Mouse (Mus musculus) heart, adult 2 months (tissue): ENCODE measurements around the gene Gm8677. TPM values are rescaled to one million over a fixed set of nuclear protein-coding genes. Genes with fewer than 3 reads are reported as not detected.
"Not testable (repeated sequence)": the region's sequence is repeated elsewhere in the genome, so short reads cannot be mapped to it uniquely, and the experiment has no call there.

Source experiments
- DNase-seq, 2 experiments: peaks; one replicate each; pipeline ENCODE4 v3.0.0; 2021
- H3K27ac ChIP-seq: fragments of 200-600 bp; 2 replicates; pipeline ENCODE4 v1.8.1; 2022
- H3K27me3 ChIP-seq: fragments of 200-500 bp; 2 replicates; pipeline ENCODE4 v1.6.1; 2012; ENCODE audit warnings: mild to moderate bottlenecking, low read length, inconsistent platforms, mixed read lengths; ENCODE audit not compliant: control insufficient read depth, insufficient read depth
- H3K36me3 ChIP-seq: fragments of 200-500 bp; 2 replicates; pipeline ENCODE4 v1.6.1; 2012; ENCODE audit warnings: low read length, inconsistent platforms; ENCODE audit not compliant: control insufficient read depth, insufficient read depth
- H3K4me1 ChIP-seq: fragments of 200-500 bp; 2 replicates; pipeline ENCODE4 v1.6.1; 2011; ENCODE audit warnings: low read length; ENCODE audit not compliant: control insufficient read depth, insufficient read depth
- H3K4me3 ChIP-seq: fragments of 200-600 bp; 2 replicates; pipeline ENCODE4 v1.8.1; 2022
- H3K79me2 ChIP-seq: fragments of 200-500 bp; replicated peaks from 2 replicates; pipeline ENCODE4 v1.6.1; 2012; ENCODE audit warnings: mild to moderate bottlenecking, inconsistent platforms, low read length, moderate library complexity, mixed read lengths; ENCODE audit not compliant: control insufficient read depth, insufficient read depth
- H3K9ac ChIP-seq: fragments of 200-500 bp; 2 replicates; pipeline ENCODE4 v1.6.1; 2012; ENCODE audit warnings: low read depth, mild to moderate bottlenecking, control low read depth, inconsistent platforms, low read length, mixed read lengths
- WGBS: fragments of 180-500 bp; shearing (Covaris S2); methylation state at CpG from one replicate; pipeline ENCODE4 v1.1.7; 2018; 5-methylcytosine and 5-hydroxymethylcytosine counted together
- intact Hi-C: fragments of 180-260 bp; cut with DNase I; formaldehyde crosslinking; loops from one replicate; pipeline ENCODE4 v1.15.1; 2025
- long read RNA-seq: library from polyadenylated mRNA; stranded (forward); transcript quantifications from one replicate; pipeline ENCODE4 v2.0.0, GENCODE M21; 2021
- polyA plus RNA-seq: library from polyadenylated mRNA; depleted of rRNA; stranded (reverse); fragments of >200 nt; gene quantifications from 2 replicates; pipeline ENCODE4 v1.2.3, GENCODE M21; 2012; rRNA removed
- total RNA-seq, 2 experiments: library from RNA; stranded (reverse); gene quantifications; 2 replicates each; pipeline ENCODE4 v1.2.3; 2021

Gm8677 gene
- total RNA-seq: not detected
- polyA plus RNA-seq: not detected in 2 replicates
- long read RNA-seq: 0 reads

GRCm38 (mm10) chr7:22534787-22535186 is at the start of gene Gm8677:
Gene Gm8677, minus strand, starts transcription at chr7:22534887.
- intact Hi-C loops, DNase-seq: not testable (repeated sequence)
- WGBS: no CpG with 5 or more reads among the region's 1 CpGs

DNA sequence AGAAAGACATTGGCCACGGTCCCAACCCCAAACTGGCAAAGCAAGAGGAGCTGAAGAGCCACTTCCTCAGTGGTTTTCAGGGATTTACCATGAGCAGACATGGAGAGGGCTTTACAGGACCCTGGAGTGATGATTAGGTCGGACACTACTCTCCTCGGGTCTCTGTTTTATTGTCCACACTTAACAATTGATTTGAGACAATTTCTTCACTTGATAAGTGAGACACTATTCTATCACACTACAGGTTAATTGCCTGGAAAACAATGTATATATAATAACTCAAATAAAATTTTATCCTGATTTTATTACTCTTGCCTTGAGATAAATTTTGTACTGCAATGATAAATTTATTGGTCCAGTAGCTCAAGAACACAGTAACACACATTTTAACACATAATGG is 30.6 kb upstream of the Gm8677 start, which contains the start of gene Gm4201:
Gm4201 (minus strand) TSS at position 101 of the 400 bp plus-strand sequence.
- WGBS: no CpG with 5 or more reads among the region's 3 CpGs

More at GRCm38 (mm10) chr7:22534787-22535186, at the start of gene Gm8677:
- H3K27me3 ChIP-seq, H3K9ac ChIP-seq, H3K4me3 ChIP-seq, H3K36me3 ChIP-seq, H3K27ac ChIP-seq, H3K79me2 ChIP-seq, H3K4me1 ChIP-seq: not testable (repeated sequence)

GRCm38 (mm10) chr7:22522667-22523066 is 12.0 kb downstream of the Gm8677 start, which contains the start of gene Vmn1r152:
Gene Vmn1r152, plus strand, starts transcription at chr7:22522967.
- H3K9ac ChIP-seq, H3K36me3 ChIP-seq, H3K79me2 ChIP-seq, H3K27ac ChIP-seq, intact Hi-C loops, H3K27me3 ChIP-seq, H3K4me1 ChIP-seq, H3K4me3 ChIP-seq, DNase-seq: not testable (repeated sequence)
- no CpG with 5 or more reads among the region's 3 CpGs for WGBS

More for the DNA sequence above, 30.6 kb upstream of the Gm8677 start, which contains the start of gene Gm4201:
- H3K27ac ChIP-seq, H3K27me3 ChIP-seq, DNase-seq, H3K9ac ChIP-seq, H3K4me1 ChIP-seq, intact Hi-C loops, H3K36me3 ChIP-seq, H3K4me3 ChIP-seq, H3K79me2 ChIP-seq: not testable (repeated sequence)

DNA sequence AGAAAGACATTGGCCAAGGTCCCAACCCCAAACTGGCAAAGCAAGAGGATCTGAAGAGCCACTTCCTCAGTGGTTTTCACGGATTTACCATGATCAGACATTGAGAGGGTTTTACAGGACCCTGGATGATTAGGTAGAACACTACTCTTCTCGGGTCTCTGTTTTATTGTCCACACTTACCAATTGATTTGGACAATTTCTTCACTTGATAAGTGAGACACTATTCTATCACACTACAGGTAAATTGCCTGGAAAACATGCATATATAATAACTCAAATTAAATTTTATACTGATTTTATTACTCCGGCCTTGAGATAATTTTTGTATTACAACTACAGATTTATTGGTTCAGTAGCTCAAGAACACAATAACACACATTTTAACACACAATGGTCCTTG is 35.1 kb downstream of the Gm8677 start, which contains the start of gene Vmn1r151:
Vmn1r151 (minus strand) TSS at position 101 of the 400 bp plus-strand sequence.
- H3K27ac ChIP-seq, H3K27me3 ChIP-seq, H3K79me2 ChIP-seq, H3K9ac ChIP-seq, H3K4me1 ChIP-seq, H3K4me3 ChIP-seq, intact Hi-C loops, DNase-seq, H3K36me3 ChIP-seq: not testable (repeated sequence)
- WGBS: 41% methylated on average over 2 of the region's 3 CpGs

Other genes with a start within 250 kb of the Gm8677 start
- not detected for gene Gm4187, start 205.2 kb downstream of the Gm8677 start, total RNA-seq
- not detected in 2 replicates for gene Gm4187, start 205.2 kb downstream of the Gm8677 start, polyA plus RNA-seq
- not detected for gene Gm8660, start 163.8 kb downstream of the Gm8677 start, total RNA-seq
- gene Gm8660, start 163.8 kb downstream of the Gm8677 start, polyA plus RNA-seq: not detected in 2 replicates
- gene Vmn1r148, start 121.3 kb downstream of the Gm8677 start, total RNA-seq: not detected
- not detected in 2 replicates for gene Vmn1r148, start 121.3 kb downstream of the Gm8677 start, polyA plus RNA-seq
- gene Vmn1r149, start 96.7 kb downstream of the Gm8677 start, total RNA-seq: not detected
- not detected in 2 replicates for gene Vmn1r149, start 96.7 kb downstream of the Gm8677 start, polyA plus RNA-seq
- gene Gm10665, start 70.8 kb downstream of the Gm8677 start, total RNA-seq: not detected
- gene Gm10665, start 70.8 kb downstream of the Gm8677 start, polyA plus RNA-seq: not detected in 2 replicates
- not detected for gene Vmn1r151, start 35.2 kb downstream of the Gm8677 start, total RNA-seq
- gene Vmn1r151, start 35.2 kb downstream of the Gm8677 start, polyA plus RNA-seq: not detected in 2 replicates
- not detected for gene Vmn1r152, start 11.9 kb downstream of the Gm8677 start, total RNA-seq
- not detected in 2 replicates for gene Vmn1r152, start 11.9 kb downstream of the Gm8677 start, polyA plus RNA-seq
- not detected for gene Gm4201, start 30.5 kb upstream of the Gm8677 start, total RNA-seq
- not detected in 2 replicates for gene Gm4201, start 30.5 kb upstream of the Gm8677 start, polyA plus RNA-seq
- not detected for gene Gm4565, start 53.2 kb upstream of the Gm8677 start, total RNA-seq
- not detected in 2 replicates for gene Gm4565, start 53.2 kb upstream of the Gm8677 start, polyA plus RNA-seq
- gene Vmn1r155, start 123.1 kb upstream of the Gm8677 start, total RNA-seq: not detected
- gene Vmn1r155, start 123.1 kb upstream of the Gm8677 start, polyA plus RNA-seq: not detected in 2 replicates
- not detected for gene Gm8693, start 157.4 kb upstream of the Gm8677 start, total RNA-seq
- gene Gm8693, start 157.4 kb upstream of the Gm8677 start, polyA plus RNA-seq: not detected in 2 replicates
- gene Gm4567, start 184.8 kb upstream of the Gm8677 start, total RNA-seq: not detected
- gene Gm4567, start 184.8 kb upstream of the Gm8677 start, polyA plus RNA-seq: not detected in 2 replicates
- gene Vmn1r157, start 226.8 kb upstream of the Gm8677 start, total RNA-seq: not detected
- gene Vmn1r157, start 226.8 kb upstream of the Gm8677 start, polyA plus RNA-seq: not detected in 2 replicates